Mouse (Mus musculus) bone marrow macrophage, adult 2 months (primary cell): ENCODE results near the gene Fam78b.

Experiments
- CTCF ChIP-seq: IDR thresholded peaks from 2 replicates; pipeline ENCODE4 v1.5.1; 2012; ENCODE audit warnings: low read depth, mild to moderate bottlenecking, low read length, moderate library complexity
- POLR2A ChIP-seq: IDR thresholded peaks from 2 replicates; pipeline ENCODE4 v1.6.1; 2012; ENCODE audit warnings: mild to moderate bottlenecking, low read depth, low read length, borderline replicate concordance

- TF ChIP-seq POLR2A (no peak), CTCF (no peak)
Measured at GRCm38 (mm10) chr1:167066933-167067341, 65.7 kb downstream of the Fam78b start.
